Mouse (Mus musculus) CD4-positive, CD25-positive, alpha-beta regulatory T cell, adult 4 months (primary cell): ENCODE results near the gene Irx4. TPM values are rescaled to one million over a fixed set of nuclear protein-coding genes. Genes with fewer than 3 reads are reported as not detected.

Experiments used
- ATAC-seq: one replicate; pipeline ENCODE4 v1.8.0; 2017
- polyA plus RNA-seq, 2 experiments: library from polyadenylated mRNA; unstranded; fragments of 100-300 nt; shearing (Covaris generic); gene quantifications; one replicate each; pipeline ENCODE4 v1.2.1; 2017

Gene Irx4
- polyA plus RNA-seq, 2 experiments from 2014 or later, result not detected

GRCm38 (mm10) chr13:73270451-73271081, 10.3 kb downstream of the Irx4 start:
- no peak for ATAC-seq

GRCm38 (mm10) chr13:73271336-73272242, 11.3 kb downstream of the Irx4 start:
- ATAC-seq, result no peak

DNA sequence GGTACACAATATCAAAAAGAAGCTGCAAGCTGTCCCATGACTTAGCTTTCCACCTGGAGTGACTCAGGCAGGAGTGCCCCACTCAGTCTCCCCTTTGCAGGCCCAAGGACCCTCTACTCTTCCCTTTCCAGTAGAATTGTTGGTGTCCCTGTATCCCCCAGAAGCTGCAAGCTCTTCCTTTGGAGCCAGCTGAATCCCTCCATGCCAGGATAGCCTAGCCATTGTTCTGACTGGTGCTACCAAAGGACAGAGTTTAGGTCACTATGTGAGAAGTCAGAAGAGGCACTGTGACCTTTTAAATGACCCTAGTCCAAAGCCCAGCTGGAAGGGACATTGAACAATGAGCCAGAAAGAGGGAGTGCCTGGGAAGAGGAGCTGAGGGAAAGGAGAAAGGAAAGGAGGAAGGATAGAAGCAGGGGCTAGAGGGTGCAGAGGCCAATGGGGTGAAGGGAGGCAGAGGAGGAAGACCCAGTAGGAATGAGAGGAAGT, 12.6 kb downstream of the Irx4 start:
- ATAC-seq, result no peak

GRCm38 (mm10) chr13:73273536-73273935, 13.3 kb downstream of the Irx4 start:
- ATAC-seq, result no peak

DNA sequence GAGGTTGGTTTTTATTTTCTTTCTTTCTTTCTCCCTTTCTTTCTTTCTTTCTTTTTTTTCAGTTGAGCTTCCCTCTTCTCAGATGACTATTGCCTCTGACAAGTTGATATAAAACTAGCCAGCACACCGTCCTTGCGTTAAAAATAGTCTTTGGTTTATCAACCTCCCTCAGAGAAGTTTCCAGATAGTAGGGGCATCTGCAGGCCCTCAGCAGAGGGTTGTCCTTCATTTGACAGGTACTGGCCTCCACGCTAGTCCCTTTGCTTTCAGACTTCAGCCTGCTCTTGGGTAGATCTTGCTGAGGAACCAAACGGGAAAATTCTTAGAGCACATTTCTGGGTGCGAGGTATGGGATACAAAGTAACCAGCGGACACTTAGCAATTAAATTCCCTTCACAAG, 17.1 kb downstream of the Irx4 start:
- no peak for ATAC-seq

DNA sequence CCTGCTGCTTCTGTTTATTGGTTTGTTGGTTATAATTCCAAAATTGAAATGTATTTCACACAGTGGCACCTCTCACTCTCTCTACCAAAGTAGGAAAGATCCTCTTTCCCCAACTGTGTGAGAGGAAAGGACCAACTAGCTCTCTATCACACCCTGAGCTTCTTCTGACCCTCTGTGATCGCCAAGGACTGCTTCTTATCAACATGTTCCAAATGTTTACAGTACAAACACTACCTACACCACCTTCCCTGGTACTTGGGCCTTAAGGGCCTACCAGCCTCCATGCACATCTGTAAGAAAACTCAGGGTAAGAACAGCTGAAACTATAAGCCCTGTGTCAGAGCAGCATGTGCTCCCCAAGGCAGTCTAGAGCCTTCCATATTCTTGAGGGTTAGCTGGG, 17.5 kb downstream of the Irx4 start:
- no peak for ATAC-seq

- no peak for ATAC-seq
These were observed 18.9 kb downstream of the Irx4 start for GRCm38 (mm10) chr13:73279196-73279595.

DNA sequence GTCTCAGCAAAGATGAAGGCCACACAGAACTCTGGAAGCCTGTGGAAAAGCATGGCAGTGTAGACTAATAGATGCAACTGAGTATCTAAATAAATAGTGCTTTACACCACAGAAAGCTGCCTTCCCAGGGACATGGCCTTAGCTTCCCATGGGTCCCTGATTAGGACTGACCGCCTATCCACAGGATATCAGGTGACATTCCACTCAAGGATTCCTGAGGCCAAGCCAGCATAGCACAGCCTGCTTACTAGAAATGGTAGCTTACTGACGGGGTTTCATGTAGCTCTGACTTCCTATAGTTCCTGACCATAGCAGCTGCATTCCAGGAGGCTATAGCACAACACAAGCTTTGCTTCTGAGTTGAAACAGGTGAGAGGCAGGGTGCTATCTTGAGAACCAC, 22.1 kb downstream of the Irx4 start:
- ATAC-seq, result no peak

DNA sequence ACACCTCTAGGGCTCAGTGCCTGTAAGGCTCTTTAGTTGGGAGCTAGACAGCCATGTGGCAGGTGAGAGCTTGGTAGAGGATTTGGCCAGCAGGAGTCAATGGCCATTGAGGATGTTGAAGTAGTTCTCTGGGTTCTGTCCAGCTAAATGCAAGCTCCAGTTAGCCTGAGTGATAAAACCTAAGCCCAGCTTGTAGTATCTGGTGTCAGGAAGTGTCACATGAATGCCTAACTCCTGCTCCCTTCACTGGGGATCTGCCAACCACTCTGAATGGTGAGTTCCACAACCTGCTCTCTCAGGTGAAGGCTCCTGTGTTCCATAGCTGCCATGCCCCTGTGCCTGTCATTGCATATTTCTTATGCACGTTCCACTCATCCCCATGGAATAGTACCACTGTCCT, 23.3 kb downstream of the Irx4 start:
- ATAC-seq, result no peak

DNA sequence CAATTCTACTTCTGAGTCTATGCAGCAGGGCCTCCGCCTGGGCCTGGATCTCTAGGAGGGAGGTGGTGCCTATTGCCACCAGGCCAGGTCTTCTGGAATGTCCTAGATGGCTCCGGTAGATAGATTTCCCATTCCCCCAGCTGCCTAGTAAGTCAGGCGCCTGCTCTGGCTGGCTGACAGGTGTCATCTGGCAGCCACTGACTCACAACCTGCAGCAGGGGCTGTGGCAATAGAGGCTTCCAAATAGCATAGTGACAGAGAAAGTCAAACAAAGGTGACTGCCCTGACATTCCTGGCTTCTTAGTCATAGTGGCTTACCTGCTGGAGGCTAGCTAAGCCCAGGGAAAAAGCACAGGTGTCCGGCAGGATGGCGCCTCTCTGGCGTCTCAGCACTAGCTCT, 29.9 kb downstream of the Irx4 start:
- no peak for ATAC-seq

DNA sequence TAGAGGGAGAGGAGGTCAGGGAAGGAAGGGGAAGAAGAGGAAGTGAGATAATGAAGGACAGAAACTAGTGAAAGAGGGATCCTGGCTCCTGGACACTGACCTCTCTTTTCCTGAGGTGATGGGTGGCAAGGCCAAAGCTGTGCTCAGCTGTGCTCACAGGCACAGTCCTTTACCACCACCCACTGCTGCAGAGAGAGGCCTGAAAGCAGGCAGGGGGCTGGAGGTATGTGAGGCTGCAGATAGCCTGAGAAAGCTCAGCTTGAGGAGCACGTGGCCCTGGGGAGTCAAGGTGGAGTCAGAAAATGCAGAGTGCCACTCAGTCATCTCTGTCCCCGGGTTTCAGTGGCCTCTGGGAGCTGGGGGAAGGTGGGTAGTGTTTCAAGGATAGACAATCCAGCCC, 30.8 kb downstream of the Irx4 start:
- no peak for ATAC-seq

DNA sequence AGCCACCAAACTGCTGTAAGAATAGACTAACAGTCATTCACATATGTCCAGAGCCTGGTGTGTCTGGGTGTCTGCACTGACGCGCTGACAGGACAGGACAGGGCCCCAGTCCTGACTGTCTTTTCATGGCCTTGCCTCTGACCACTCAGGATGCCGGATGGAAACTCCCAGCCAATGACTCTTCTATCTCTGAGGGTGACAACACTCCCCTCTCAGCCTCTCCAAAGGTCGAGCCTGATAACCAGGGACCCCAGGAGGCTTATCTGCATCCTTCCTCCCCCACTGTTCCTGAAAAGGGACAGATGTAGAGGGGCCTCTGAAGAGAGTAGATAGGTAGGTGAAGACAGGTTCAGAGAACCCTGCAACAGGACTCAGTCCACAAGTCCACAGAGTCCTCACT, 38.4 kb downstream of the Irx4 start:
- ATAC-seq, result no peak

GRCm38 (mm10) chr13:73299322-73299721, 39.0 kb downstream of the Irx4 start:
- no peak for ATAC-seq

DNA sequence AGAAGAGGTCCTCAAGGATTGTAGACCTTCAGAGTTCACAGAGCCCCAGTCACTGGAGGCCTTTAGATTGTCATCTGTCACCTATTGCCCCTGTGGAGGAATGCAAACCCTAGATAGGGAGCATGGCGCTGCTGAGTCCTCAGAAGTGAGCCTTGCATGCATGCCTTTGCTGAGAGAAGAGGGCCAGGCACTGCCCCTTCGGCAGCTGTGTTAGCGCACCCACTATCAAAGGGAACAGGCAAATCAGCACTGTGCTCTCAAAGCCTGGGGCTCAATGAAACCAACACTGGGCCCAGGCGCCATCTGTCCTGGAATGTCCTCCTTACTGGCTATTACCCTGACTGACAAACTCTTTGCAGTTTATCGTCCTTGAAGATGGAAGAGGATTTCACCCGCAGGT, 44.5 kb downstream of the Irx4 start:
- no peak for ATAC-seq

DNA sequence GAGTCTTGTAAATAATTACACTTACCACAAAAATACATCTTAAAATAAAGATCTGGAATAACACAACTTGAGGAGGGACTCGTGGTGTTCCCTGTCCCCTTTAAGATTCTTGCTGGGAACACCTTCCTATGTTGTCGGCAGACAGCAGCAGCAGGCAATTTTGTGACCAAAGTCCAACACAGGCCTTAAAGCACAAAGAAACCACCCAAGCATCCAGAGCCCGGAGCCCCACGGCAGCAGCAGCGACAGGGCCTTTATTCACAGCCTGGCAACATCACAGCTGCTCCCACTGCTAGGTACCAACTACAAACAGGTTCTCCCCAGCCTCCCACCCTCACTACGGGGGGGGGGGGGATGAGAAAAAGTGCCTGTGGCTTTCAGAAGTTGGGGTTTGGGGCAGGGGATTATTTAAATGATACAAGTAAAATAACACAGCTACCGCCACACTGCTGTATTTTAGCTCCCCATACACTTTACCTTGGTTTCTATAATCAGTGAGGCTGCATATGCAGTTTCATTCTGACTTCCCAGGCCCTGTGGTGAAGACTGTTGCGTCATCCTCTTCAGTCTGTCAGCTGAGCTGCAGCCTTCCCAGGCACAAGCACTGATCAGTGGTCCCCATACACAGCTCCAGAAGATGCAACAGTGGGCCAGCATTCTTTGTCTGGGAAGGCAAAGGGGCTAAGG, 45.3 kb downstream of the Irx4 start:
- ATAC-seq, result peak; percentile 77

GRCm38 (mm10) chr13:73306085-73306410, 45.8 kb downstream of the Irx4 start:
- ATAC-seq, result no peak

DNA sequence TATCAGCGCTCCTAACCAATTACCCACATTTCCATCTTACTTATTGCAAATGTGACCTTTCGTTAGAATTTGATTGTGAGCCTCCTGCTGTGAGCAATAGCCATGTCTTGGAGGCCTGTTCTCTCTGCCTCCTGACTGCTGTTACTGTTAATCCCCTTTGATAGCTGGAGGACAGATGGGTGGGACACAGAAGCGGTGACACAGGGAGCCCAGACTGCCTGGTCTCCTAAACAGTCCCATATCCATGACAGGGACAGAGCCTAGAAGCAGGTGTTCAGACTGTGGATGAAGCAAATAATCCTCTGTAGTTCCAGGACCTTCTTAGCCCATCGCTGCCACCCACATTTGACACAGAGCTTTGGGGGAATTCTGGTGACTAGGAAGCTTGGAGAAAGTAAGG, 46.2 kb downstream of the Irx4 start:
- no peak for ATAC-seq

GRCm38 (mm10) chr13:73310183-73310929, 50.1 kb downstream of the Irx4 start:
- ATAC-seq, result peak; percentile 55
